Mouse (Mus musculus): ENCODE data around the gene Dmxl2.

Dmxl2 gene

GRCm38 (mm10) chr9:54501453-54502110 lies at the start of gene Dmxl2:
Gene Dmxl2 (minus strand): TSS chr9:54501626.
- DNase-seq (ENCODE audit: inconsistent ontology term) = peak; percentile 97

GRCm38 (mm10) chr9:54549433-54549832 lies 48.0 kb upstream of the Dmxl2 start:
- DNase-seq (ENCODE audit: inconsistent ontology term) = no peak

GRCm38 (mm10) chr9:54547536-54547935 lies 46.1 kb upstream of the Dmxl2 start:
- DNase-seq (ENCODE audit: inconsistent ontology term) = peak; percentile 14

GRCm38 (mm10) chr9:54544954-54545315 lies 43.5 kb upstream of the Dmxl2 start:
- no peak for DNase-seq (ENCODE audit: inconsistent ontology term)

- DNase-seq (ENCODE audit: inconsistent ontology term) = no peak
Measured at GRCm38 (mm10) chr9:54544212-54544953, 43.0 kb upstream of the Dmxl2 start.

- no peak for DNase-seq (ENCODE audit: inconsistent ontology term)
Measured at GRCm38 (mm10) chr9:54540801-54541200, 39.4 kb upstream of the Dmxl2 start.

- no peak for DNase-seq (ENCODE audit: inconsistent ontology term)
Measured at GRCm38 (mm10) chr9:54538684-54539083, 37.3 kb upstream of the Dmxl2 start, which contains the start of gene Sh2d7. Gene Sh2d7 (plus strand): TSS chr9:54538984.

- DNase-seq (ENCODE audit: inconsistent ontology term) = no peak
Measured at GRCm38 (mm10) chr9:54538244-54538643, 36.8 kb upstream of the Dmxl2 start.

GRCm38 (mm10) chr9:54537480-54537879 lies 36.1 kb upstream of the Dmxl2 start:
- no peak for DNase-seq (ENCODE audit: inconsistent ontology term)

GRCm38 (mm10) chr9:54537030-54537429 lies 35.6 kb upstream of the Dmxl2 start:
- no peak for DNase-seq (ENCODE audit: inconsistent ontology term)

GRCm38 (mm10) chr9:54536236-54536635 lies 34.8 kb upstream of the Dmxl2 start:
- DNase-seq (ENCODE audit: inconsistent ontology term) = no peak

- peak; percentile 24 for DNase-seq (ENCODE audit: inconsistent ontology term)
Measured at GRCm38 (mm10) chr9:54533975-54534374, 32.5 kb upstream of the Dmxl2 start.

- DNase-seq (ENCODE audit: inconsistent ontology term) = no peak
Measured at GRCm38 (mm10) chr9:54532926-54533325, 31.5 kb upstream of the Dmxl2 start.

GRCm38 (mm10) chr9:54531421-54531820 lies 30.0 kb upstream of the Dmxl2 start:
- DNase-seq (ENCODE audit: inconsistent ontology term) = no peak

GRCm38 (mm10) chr9:54530836-54531235 lies 29.4 kb upstream of the Dmxl2 start:
- DNase-seq (ENCODE audit: inconsistent ontology term) = no peak

GRCm38 (mm10) chr9:54529950-54530349 lies 28.5 kb upstream of the Dmxl2 start:
- no peak for DNase-seq (ENCODE audit: inconsistent ontology term)

- no peak for DNase-seq (ENCODE audit: inconsistent ontology term)
Measured at GRCm38 (mm10) chr9:54527694-54528093, 26.3 kb upstream of the Dmxl2 start.

GRCm38 (mm10) chr9:54520286-54520685 lies 18.9 kb upstream of the Dmxl2 start:
- no peak for DNase-seq (ENCODE audit: inconsistent ontology term)

GRCm38 (mm10) chr9:54518921-54519320 lies 17.5 kb upstream of the Dmxl2 start:
- no peak for DNase-seq (ENCODE audit: inconsistent ontology term)

- DNase-seq (ENCODE audit: inconsistent ontology term) = no peak
Measured at GRCm38 (mm10) chr9:54515991-54516390, 14.6 kb upstream of the Dmxl2 start.

GRCm38 (mm10) chr9:54502873-54503272 lies 1.4 kb upstream of the Dmxl2 start:
- DNase-seq (ENCODE audit: inconsistent ontology term) = no peak

- no peak for DNase-seq (ENCODE audit: inconsistent ontology term)
Measured at GRCm38 (mm10) chr9:54502111-54502495, 677 bp upstream of the Dmxl2 start.

- no peak for DNase-seq (ENCODE audit: inconsistent ontology term)
Measured at GRCm38 (mm10) chr9:54500832-54501452, 484 bp downstream of the Dmxl2 start.

Measured in Muller cell, postnatal 12 days (primary cell).